Comparison of ENCODE assay signal across 26 mouse cellular contexts in genomic region chr3:89598361-89598760, GRCm38 (mm10).
"Had no signal": no experiment of that assay in that cellular context is flagged by ENCODE, and none has a peak within 500 bp of the region (broad histone marks: within the 10 kb centered on the region; RNA-seq: fewer than 3 reads in every experiment).

No protein-coding gene starts in this region.

- ATAC-seq: forebrain, postnatal 0 days; hindbrain, postnatal 0 days; intestine, embryonic 16.5 days had no signal

- H3K9ac ChIP-seq: forebrain, postnatal 0 days; heart, embryonic 13.5 days; heart, embryonic 15.5 days; hindbrain, embryonic 13.5 days; hindbrain, embryonic 15.5 days; kidney, embryonic 15.5 days; limb, embryonic 13.5 days; limb, embryonic 15.5 days had no signal

- H3K36me3 ChIP-seq: heart, embryonic 13.5 days; heart, embryonic 15.5 days; hindbrain, embryonic 15.5 days; kidney, embryonic 15.5 days; limb, embryonic 13.5 days; limb, embryonic 15.5 days had no signal

- H3K27me3 ChIP-seq: heart, embryonic 15.5 days; hindbrain, embryonic 13.5 days; hindbrain, embryonic 15.5 days; kidney, embryonic 15.5 days; limb, embryonic 13.5 days; limb, embryonic 15.5 days had no signal

- DNase-seq: forebrain, postnatal 0 days; gastrocnemius, postnatal 10 days; gastrocnemius, postnatal 36 days; heart, adult 11 months; heart, adult 2 months; heart, postnatal 14 days; heart, postnatal 36 days; kidney, adult 11 months; kidney, adult 2 months; kidney, adult 9 months; kidney, postnatal 14 days; kidney, postnatal 36 days; layer of hippocampus, adult 9-11 months; layer of hippocampus, postnatal 36 days; left cerebral cortex, postnatal 4 days had no signal

- H3K4me3 ChIP-seq: heart, adult 2 months; heart, embryonic 13.5 days; heart, embryonic 15.5 days; hindbrain, embryonic 13.5 days; hindbrain, embryonic 15.5 days; kidney, embryonic 15.5 days; limb, embryonic 13.5 days; limb, embryonic 15.5 days had no signal

- H3K9me3 ChIP-seq: hindbrain, embryonic 15.5 days; kidney, embryonic 15.5 days; limb, embryonic 15.5 days had no signal

- H3K27ac ChIP-seq: heart, adult 2 months; heart, embryonic 13.5 days; heart, embryonic 15.5 days; hindbrain, embryonic 13.5 days; hindbrain, embryonic 15.5 days; hindbrain, postnatal 0 days; kidney, embryonic 15.5 days; kidney, postnatal 0 days; limb, embryonic 13.5 days; limb, embryonic 15.5 days had no signal

- H3K4me2 ChIP-seq: heart, embryonic 11.5 days; heart, embryonic 13.5 days; heart, embryonic 15.5 days; hindbrain, embryonic 13.5 days; hindbrain, embryonic 15.5 days; kidney, embryonic 15.5 days; limb, embryonic 13.5 days; limb, embryonic 15.5 days had no signal
